ENCODE assay signal across 14 mouse cellular contexts in genomic region chr15:36933581-36933991, GRCm38 (mm10).
DNase-seq lines count a peak whose midpoint lies in the region; ATAC-seq and TF ChIP-seq lines count a peak whose summit lies in the region.
"Had no signal": no experiment of that assay in that cellular context is flagged by ENCODE, and none has a peak within 500 bp of the region (broad histone marks: within the 10 kb centered on the region; RNA-seq: fewer than 3 reads in every experiment).

No protein-coding gene starts in this region.

- no peak for ATAC-seq in forebrain, embryonic 15.5 days (replicated peaks)
- ATAC-seq: forebrain, embryonic 16.5 days; hindbrain, postnatal 0 days had no signal

- DNase-seq in heart, adult 8-10 months (ENCODE audit: low spot score) = peak; percentile 15
- DNase-seq in heart, postnatal 14 days = no peak
- peak; percentile 36 for DNase-seq in MEL (ENCODE audit: low read depth, low spot score)
- DNase-seq in lung, postnatal 10 days = peak; percentile 36
- DNase-seq in spleen, adult 12 weeks (ENCODE audit: low spot score) = peak; percentile 2
- DNase-seq in right cerebral cortex, postnatal 25 days = no peak
- DNase-seq in thymus, postnatal 14 days = no peak
- DNase-seq: gastrocnemius, postnatal 36 days; retina, postnatal 1 day had no signal

- TF ChIP-seq POLR2A in MEL (IDR thresholded peaks at IDR 0.05; ENCODE audit: control insufficient read depth in 1 of 2, insufficient read depth in 1 of 2, low read depth in 1 of 2, low read length in 2 of 2, poor library complexity in 1 of 2) = no peak

- H3K36me3 ChIP-seq in MEL (ENCODE audit: control insufficient read depth in 1 of 2, insufficient read depth in 2 of 2, low read length in 2 of 2) = peaks cover 0 to 9% of the 10 kb centered on the region in 2 experiments; a peak in 2 of 4 replicates
- H3K36me3 ChIP-seq in forebrain, embryonic 15.5 days = no peaks in the 10 kb centered on the region
- H3K36me3 ChIP-seq: limb, embryonic 12.5 days; stomach, embryonic 15.5 days had no signal

- WGBS in forebrain, embryonic 15.5 days = 86% methylated on average over 2 of the region's 2 CpGs

- no peak for TF ChIP-seq CTCF in MEL (IDR thresholded peaks at IDR 0.05 in 2 of 3, conservative IDR thresholded peaks at IDR 0.05 in 1 of 3; ENCODE audit: control insufficient read depth in 1 of 3, insufficient read depth in 1 of 3, low read depth in 2 of 3, low read length in 3 of 3, poor library complexity in 1 of 3, severe bottlenecking in 1 of 3)

- no peaks in the 10 kb centered on the region for H3K9me3 ChIP-seq in MEL (replicated peaks; ENCODE audit: insufficient read depth, low read length)
- H3K9me3 ChIP-seq in forebrain, embryonic 15.5 days = no peaks in the 10 kb centered on the region
- H3K9me3 ChIP-seq: limb, embryonic 12.5 days; stomach, embryonic 15.5 days had no signal

- H3K9ac ChIP-seq in MEL (ENCODE audit: control insufficient read depth, low read depth, low read length, poor library complexity, severe bottlenecking) = no peak overlapping the region
- H3K9ac ChIP-seq in forebrain, embryonic 15.5 days (replicated peaks) = no peak overlapping the region
- H3K9ac ChIP-seq: limb, embryonic 12.5 days; stomach, embryonic 15.5 days had no signal

- no peak overlapping the region for H3K27ac ChIP-seq in MEL (ENCODE audit: control insufficient read depth, low read depth, low read length)
- no peak overlapping the region for H3K27ac ChIP-seq in forebrain, embryonic 15.5 days (replicated peaks)
- H3K27ac ChIP-seq: hindbrain, postnatal 0 days; limb, embryonic 12.5 days; stomach, embryonic 15.5 days had no signal

- peaks cover 4% of the 10 kb centered on the region; the same call in 1 of the 2 replicates for H3K79me2 ChIP-seq in MEL (ENCODE audit: control insufficient read depth, insufficient read depth, low read length, poor library complexity)

- intact Hi-C loops in heart, postnatal 14 days (cut with DNase I) = no loop called here

- H3K27me3 ChIP-seq in MEL (ENCODE audit: control insufficient read depth in 1 of 2, insufficient read depth in 2 of 2, low read length in 2 of 2) = no peaks in the 10 kb centered on the region
- no peaks in the 10 kb centered on the region for H3K27me3 ChIP-seq in forebrain, embryonic 15.5 days
- H3K27me3 ChIP-seq: limb, embryonic 12.5 days; stomach, embryonic 15.5 days had no signal

- no peak for TF ChIP-seq EP300 in MEL (IDR thresholded peaks at IDR 0.05; ENCODE audit: low read depth in 1 of 2, low read length in 2 of 2)

- peaks cover 10 to 31% of the 10 kb centered on the region in 2 experiments for H3K4me1 ChIP-seq in MEL (ENCODE audit: control insufficient read depth in 1 of 2, insufficient read depth in 2 of 2, low read length in 2 of 2)
- peaks cover 9% of the 10 kb centered on the region for H3K4me1 ChIP-seq in forebrain, embryonic 15.5 days

- no peak overlapping the region for H3K4me3 ChIP-seq in MEL (ENCODE audit: control insufficient read depth in 1 of 2, insufficient read depth in 1 of 2, low read depth in 2 of 2, low read length in 2 of 2)
- H3K4me3 ChIP-seq in forebrain, embryonic 15.5 days = no peak overlapping the region
- H3K4me3 ChIP-seq: limb, embryonic 12.5 days; stomach, embryonic 15.5 days had no signal

- no peak for TF ChIP-seq RAD21 in MEL (IDR thresholded peaks at IDR 0.05; ENCODE audit: low read depth, low read length)

- no peak overlapping the region for H3K4me2 ChIP-seq in forebrain, embryonic 15.5 days (replicated peaks)
- H3K4me2 ChIP-seq: limb, embryonic 12.5 days; stomach, embryonic 15.5 days had no signal

TF ChIP-seq in MEL, 35 proteins besides CTCF, POLR2A, EP300 and RAD21:
- TF ChIP-seq POLR2AphosphoS2 (IDR thresholded peaks at IDR 0.05; ENCODE audit: low read length) = no peak
- no peak for TF ChIP-seq JUND (IDR thresholded peaks at IDR 0.05; ENCODE audit: low read depth, low read length)
- TF ChIP-seq SIN3A (IDR thresholded peaks at IDR 0.05; ENCODE audit: low read length) = no peak
- TF ChIP-seq MAZ (IDR thresholded peaks at IDR 0.05; ENCODE audit: low read depth, low read length) = no peak
- no peak for TF ChIP-seq ZKSCAN1 (IDR thresholded peaks at IDR 0.05; ENCODE audit: low read depth, low read length)
- TF ChIP-seq GATA1 (IDR thresholded peaks at IDR 0.05; ENCODE audit: low read depth, low read length) = no peak
- no peak for TF ChIP-seq USF2 (IDR thresholded peaks at IDR 0.05; ENCODE audit: borderline replicate concordance in 1 of 2, insufficient read depth in 1 of 2, low read depth in 1 of 2, low read length in 2 of 2)
- no peak for TF ChIP-seq ETS1 (IDR thresholded peaks at IDR 0.05; ENCODE audit: low read depth, low read length)
- no peak for TF ChIP-seq MAX (IDR thresholded peaks at IDR 0.05; ENCODE audit: low read length)
- no peak for TF ChIP-seq HCFC1 (IDR thresholded peaks at IDR 0.05; ENCODE audit: low read depth, low read length)
- no peak for TF ChIP-seq ZC3H11A (IDR thresholded peaks at IDR 0.05; ENCODE audit: low read depth, low read length)
- no peak for TF ChIP-seq MYC (IDR thresholded peaks at IDR 0.05; ENCODE audit: low read depth, low read length)
- no peak for TF ChIP-seq NELFE (IDR thresholded peaks at IDR 0.05; ENCODE audit: low read depth, low read length)
- no peak for TF ChIP-seq BHLHE40 (IDR thresholded peaks at IDR 0.05; ENCODE audit: borderline replicate concordance, low read depth, low read length)
- no peak for TF ChIP-seq POLR2AphosphoS5 (IDR thresholded peaks at IDR 0.05; ENCODE audit: borderline replicate concordance, low read depth, low read length)
- TF ChIP-seq CHD1 (IDR thresholded peaks at IDR 0.05; ENCODE audit: low read depth, low read length) = no peak
- TF ChIP-seq TCF12 (IDR thresholded peaks at IDR 0.05; ENCODE audit: low read depth, low read length) = no peak
- TF ChIP-seq KAT2A (conservative IDR thresholded peaks at IDR 0.05; ENCODE audit: low read depth, low read length) = no peak

Comparison
In these comparisons a context has a peak if more than half of its experiments do, and no peak if none do; other contexts are left out.
1. DNase-seq: peak in heart, adult 8-10 months (single experiment), MEL (single experiment), lung, postnatal 10 days (single experiment) and spleen, adult 12 weeks (single experiment); none in heart, postnatal 14 days (0 of 2), right cerebral cortex, postnatal 25 days (single experiment) and thymus, postnatal 14 days (single experiment).